Mouse (Mus musculus): ENCODE results near the gene Selenof. TPM values are rescaled to one million over a fixed set of nuclear protein-coding genes. Genes with fewer than 3 reads are reported as not detected.

Gene Selenof
- polyA plus RNA-seq, 1 experiment from 2014 or later, result 350 TPM

DNA sequence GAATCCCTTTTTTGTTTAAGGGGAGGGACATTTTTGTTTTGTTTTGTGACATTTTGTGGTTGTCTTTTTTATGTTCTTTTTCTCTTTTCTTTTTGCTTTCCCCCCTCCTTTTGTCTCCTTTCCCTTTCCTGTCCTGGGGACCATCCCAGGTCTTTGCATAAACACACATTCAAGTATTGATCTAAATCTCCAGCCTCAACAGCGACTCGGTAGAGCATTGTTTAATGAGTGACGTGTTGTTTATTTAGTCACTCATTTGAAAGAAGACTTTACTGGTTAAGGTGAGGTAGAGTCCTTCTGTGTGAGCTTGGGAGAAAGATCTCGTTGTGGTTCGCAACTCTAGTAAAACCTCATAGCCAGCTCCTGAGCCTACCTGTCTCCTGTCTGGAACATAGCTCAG lies 13.7 kb downstream of the Selenof start:
- WGBS (ENCODE audit: insufficient replicate concordance), result 69% methylated on average over 5 of the region's 5 CpGs
- no peaks in the 10 kb centered on the region for H3K27me3 ChIP-seq (ENCODE audit: control insufficient read depth, insufficient read depth, low read length)
- H3K27ac ChIP-seq (ENCODE audit: low read depth, low read length), result no peak overlapping the region

DNA sequence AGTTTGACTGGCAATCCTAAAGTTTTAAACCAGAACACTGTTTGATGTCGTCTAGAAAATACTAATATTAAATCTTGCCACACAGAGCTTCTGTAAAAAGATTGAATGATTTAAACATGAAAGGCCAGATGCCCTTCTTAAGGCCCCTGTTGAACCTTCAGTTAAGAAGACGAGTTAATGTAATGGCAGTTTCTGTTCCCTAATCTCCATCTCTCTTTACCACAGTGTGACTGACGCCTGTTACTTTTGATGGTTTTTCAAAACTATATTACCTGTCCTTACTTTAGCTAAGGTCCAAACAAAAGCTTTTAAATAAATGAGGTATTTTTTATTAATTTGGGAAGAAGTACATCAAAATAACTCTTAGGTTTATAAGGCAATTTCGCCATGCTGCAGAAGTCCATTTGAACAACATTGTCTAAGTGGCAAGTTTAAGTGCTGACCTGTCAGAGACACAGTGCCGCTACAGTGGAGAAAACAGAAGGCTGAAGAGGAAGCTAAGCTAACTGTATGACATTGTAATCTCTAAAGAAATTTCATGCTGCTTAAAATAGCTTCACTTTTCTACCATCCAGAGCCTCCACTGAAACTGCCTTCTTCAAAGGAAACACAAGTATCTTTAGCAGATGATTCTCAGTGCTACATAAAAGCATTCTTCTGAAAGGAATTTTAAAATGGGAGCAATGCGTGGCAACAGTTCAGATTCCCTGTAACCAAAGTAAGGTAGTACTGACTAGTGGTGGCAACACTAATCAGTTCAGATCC lies 14.9 kb downstream of the Selenof start:
- 0 out of 2 replicates have a peak, but pooled peaks have one; percentile 49 for ATAC-seq (replicated peaks; ENCODE audit: insufficient number of reproducible peaks, low FRiP score, low TSS enrichment)
- no peak overlapping the region for H3K9ac ChIP-seq (ENCODE audit: low read depth, low read length)
- no peaks in the 10 kb centered on the region for H3K27me3 ChIP-seq (ENCODE audit: control insufficient read depth, insufficient read depth, low read length)
- peaks cover 43% of the 10 kb centered on the region for H3K4me1 ChIP-seq (ENCODE audit: control insufficient read depth, insufficient read depth, low read length)
- no peak overlapping the region for H3K4me3 ChIP-seq (ENCODE audit: low read depth, low read length)
- 52% methylated on average over 6 of the region's 6 CpGs for WGBS (ENCODE audit: insufficient replicate concordance)
- peak overlapping the region; percentile 67 for H3K27ac ChIP-seq (ENCODE audit: low read depth, low read length)
- no peaks in the 10 kb centered on the region for H3K9me3 ChIP-seq (replicated peaks; ENCODE audit: control insufficient read depth, low read length)
- H3K36me3 ChIP-seq (ENCODE audit: control insufficient read depth, insufficient read depth, low read length), result 0 out of 2 replicates have a peak, but pooled peaks cover 5% of the 10 kb centered on the region
- H3K4me2 ChIP-seq, result peak overlapping the region; percentile 36

More for the DNA sequence above, 13.7 kb downstream of the Selenof start:
- H3K9me3 ChIP-seq (replicated peaks; ENCODE audit: control insufficient read depth, low read length), result no peaks in the 10 kb centered on the region
- no peak overlapping the region for H3K4me3 ChIP-seq (ENCODE audit: low read depth, low read length)
- no peak for ATAC-seq (replicated peaks; ENCODE audit: insufficient number of reproducible peaks, low FRiP score, low TSS enrichment)
- H3K9ac ChIP-seq (ENCODE audit: low read depth, low read length), result no peak overlapping the region
- H3K4me1 ChIP-seq (ENCODE audit: control insufficient read depth, insufficient read depth, low read length), result peaks cover 49% of the 10 kb centered on the region
- peaks cover 9% of the 10 kb centered on the region; the same call in 1 of the 2 replicates for H3K36me3 ChIP-seq (ENCODE audit: control insufficient read depth, insufficient read depth, low read length)
- no peak overlapping the region for H3K4me2 ChIP-seq

DNA sequence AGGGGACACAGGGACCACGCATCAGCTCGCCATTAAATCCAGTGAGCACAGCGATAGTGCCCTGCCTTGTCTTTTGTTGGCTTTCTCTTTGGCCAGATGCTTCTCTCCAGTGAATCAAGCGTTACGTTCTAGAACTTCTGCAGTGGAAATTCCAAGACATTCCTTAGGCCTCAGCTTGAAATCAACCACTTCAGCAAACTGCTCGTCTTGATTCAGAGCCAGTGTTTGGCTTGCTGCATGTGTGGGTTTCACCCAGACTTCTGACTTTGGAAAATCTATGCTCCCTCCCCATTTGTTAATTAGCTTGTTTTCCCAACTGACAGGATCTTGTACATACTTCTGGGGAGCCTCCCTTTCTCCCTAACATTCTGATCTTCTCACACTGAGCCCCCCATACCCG lies 16.6 kb downstream of the Selenof start:
- 84% methylated on average over 7 of the region's 7 CpGs for WGBS (ENCODE audit: insufficient replicate concordance)
- Histone ChIP-seq H3K27ac (ENCODE audit: low read depth, low read length) (no peak overlapping the region), H3K4me1 (ENCODE audit: control insufficient read depth, insufficient read depth, low read length) (peaks cover 37% of the 10 kb centered on the region), H3K4me3 (ENCODE audit: low read depth, low read length) (no peak overlapping the region), H3K9ac (ENCODE audit: low read depth, low read length) (no peak overlapping the region), H3K4me2 (no peak overlapping the region), H3K27me3 (ENCODE audit: control insufficient read depth, insufficient read depth, low read length) (no peaks in the 10 kb centered on the region), H3K36me3 (ENCODE audit: control insufficient read depth, insufficient read depth, low read length) (peaks cover 10% of the 10 kb centered on the region; the same call in 1 of the 2 replicates), H3K9me3 (replicated peaks; ENCODE audit: control insufficient read depth, low read length) (no peaks in the 10 kb centered on the region)
- ATAC-seq (replicated peaks; ENCODE audit: insufficient number of reproducible peaks, low FRiP score, low TSS enrichment), result no peak

DNA sequence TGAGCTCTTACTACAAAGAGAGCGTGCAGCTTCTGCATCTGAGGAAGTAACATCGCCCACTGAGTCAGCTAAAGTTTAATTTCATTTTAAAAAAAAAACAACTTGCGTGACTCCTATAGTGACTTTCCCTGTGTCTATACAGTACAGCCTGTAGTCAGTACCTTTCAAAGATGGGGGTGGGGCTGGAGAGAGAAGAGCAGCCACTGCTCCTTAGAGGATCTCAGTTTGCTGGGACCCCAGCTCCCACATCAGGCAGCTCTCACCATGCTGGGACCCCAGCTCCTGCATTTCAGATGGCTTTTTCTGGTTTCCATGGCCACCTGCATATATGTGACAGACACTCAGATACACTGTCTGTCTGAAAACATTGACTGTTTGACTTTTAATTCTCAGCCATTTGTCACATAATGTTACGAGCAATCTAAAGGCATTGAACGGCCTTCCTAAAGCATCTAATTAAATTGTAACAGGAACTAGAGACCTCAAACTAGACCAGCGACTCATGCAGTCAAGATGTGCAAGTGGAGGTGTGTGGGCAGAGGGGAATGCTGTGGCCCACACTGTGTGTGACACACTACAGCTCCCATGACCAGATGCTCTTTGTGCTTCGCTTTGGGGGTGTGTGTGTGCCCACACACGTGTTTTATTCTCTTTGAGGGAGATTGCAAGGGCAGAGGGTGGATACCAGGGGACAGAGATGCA lies 19.2 kb downstream of the Selenof start:
- H3K27ac ChIP-seq (ENCODE audit: low read depth, low read length), result no peak overlapping the region
- 90% methylated on average over 8 of the region's 8 CpGs for WGBS (ENCODE audit: insufficient replicate concordance)

DNA sequence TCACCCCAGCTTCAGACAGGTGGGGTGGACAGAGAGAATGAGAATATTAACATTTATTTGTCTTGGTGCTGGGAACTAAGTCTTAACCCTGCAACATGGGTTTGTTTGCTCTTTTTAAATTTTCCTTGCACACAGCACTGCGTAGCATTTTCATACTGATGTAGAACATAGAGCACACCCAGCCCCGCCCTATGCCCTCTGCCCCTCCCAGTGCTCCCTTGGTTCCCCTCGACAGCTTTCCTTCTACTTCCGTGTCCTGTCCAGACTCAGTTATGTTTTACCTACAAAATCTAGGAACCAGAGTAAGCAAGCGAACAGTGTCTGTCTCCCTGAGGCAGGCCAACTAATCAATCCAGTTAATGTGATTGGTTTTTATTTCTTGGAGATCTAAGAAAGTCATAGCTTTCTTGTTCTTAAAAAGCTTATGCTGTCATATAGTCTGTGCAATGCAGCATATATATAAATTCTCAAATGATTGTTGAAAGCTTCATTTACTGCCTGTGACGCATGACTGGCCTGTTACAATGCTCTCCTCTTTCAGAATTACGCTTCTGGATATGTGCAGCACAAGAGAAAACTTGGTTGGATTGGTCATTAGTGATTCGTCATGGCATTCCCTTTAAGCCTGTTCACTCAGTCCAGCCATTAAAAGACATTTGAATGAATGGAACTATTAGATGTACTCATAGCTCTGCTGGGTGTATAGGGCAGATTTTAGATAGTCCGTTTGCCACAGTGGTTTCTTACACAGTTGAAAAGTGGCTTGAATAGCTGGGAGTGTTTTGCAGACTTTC lies 23.1 kb downstream of the Selenof start:
- Histone ChIP-seq H3K9me3 (replicated peaks; ENCODE audit: control insufficient read depth, low read length) (no peaks in the 10 kb centered on the region), H3K4me2 (no peak overlapping the region), H3K27me3 (ENCODE audit: control insufficient read depth, insufficient read depth, low read length) (no peaks in the 10 kb centered on the region), H3K27ac (ENCODE audit: low read depth, low read length) (no peak overlapping the region), H3K4me1 (ENCODE audit: control insufficient read depth, insufficient read depth, low read length) (no peaks in the 10 kb centered on the region; the same call in 1 of the 2 replicates), H3K9ac (ENCODE audit: low read depth, low read length) (no peak overlapping the region), H3K4me3 (ENCODE audit: low read depth, low read length) (no peak overlapping the region), H3K36me3 (ENCODE audit: control insufficient read depth, insufficient read depth, low read length) (peaks cover 12% of the 10 kb centered on the region; the same call in 1 of the 2 replicates)
- 90% methylated on average over 9 of the region's 9 CpGs for WGBS (ENCODE audit: insufficient replicate concordance)
- ATAC-seq (replicated peaks; ENCODE audit: insufficient number of reproducible peaks, low FRiP score, low TSS enrichment), result no peak

More for the DNA sequence above, 19.2 kb downstream of the Selenof start:
- peaks cover 21% of the 10 kb centered on the region for H3K4me1 ChIP-seq (ENCODE audit: control insufficient read depth, insufficient read depth, low read length)
- no peaks in the 10 kb centered on the region for H3K9me3 ChIP-seq (replicated peaks; ENCODE audit: control insufficient read depth, low read length)
- no peak overlapping the region for H3K4me2 ChIP-seq
- no peaks in the 10 kb centered on the region for H3K27me3 ChIP-seq (ENCODE audit: control insufficient read depth, insufficient read depth, low read length)
- H3K4me3 ChIP-seq (ENCODE audit: low read depth, low read length), result no peak overlapping the region
- H3K36me3 ChIP-seq (ENCODE audit: control insufficient read depth, insufficient read depth, low read length), result peaks cover 10% of the 10 kb centered on the region; the same call in 1 of the 2 replicates
- ATAC-seq (replicated peaks; ENCODE audit: insufficient number of reproducible peaks, low FRiP score, low TSS enrichment), result no peak
- H3K9ac ChIP-seq (ENCODE audit: low read depth, low read length), result no peak overlapping the region

DNA sequence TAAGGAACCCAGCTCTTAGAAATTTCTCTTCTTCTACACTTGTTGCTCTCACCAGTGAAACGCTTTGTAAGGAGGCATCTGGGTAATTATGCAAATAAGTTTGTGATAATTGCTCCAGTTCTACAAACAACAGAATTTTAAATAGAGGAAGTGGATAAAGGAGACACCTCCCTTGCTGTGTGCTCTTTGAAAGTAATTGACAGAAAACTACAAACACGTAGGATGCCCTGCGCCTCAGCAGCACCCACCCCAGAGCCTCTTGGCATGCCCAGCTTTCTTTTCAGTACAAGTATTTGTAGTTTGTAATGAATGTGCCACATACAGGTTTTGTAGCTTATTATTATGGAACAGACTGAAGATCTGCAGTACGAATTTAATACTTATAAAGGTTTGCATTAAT lies 27.0 kb downstream of the Selenof start:
- Histone ChIP-seq H3K27ac (ENCODE audit: low read depth, low read length) (no peak overlapping the region), H3K4me2 (no peak overlapping the region), H3K4me3 (ENCODE audit: low read depth, low read length) (no peak overlapping the region), H3K9me3 (replicated peaks; ENCODE audit: control insufficient read depth, low read length) (no peaks in the 10 kb centered on the region), H3K9ac (ENCODE audit: low read depth, low read length) (no peak overlapping the region), H3K36me3 (ENCODE audit: control insufficient read depth, insufficient read depth, low read length) (peaks cover 5% of the 10 kb centered on the region; the same call in 1 of the 2 replicates), H3K4me1 (ENCODE audit: control insufficient read depth, insufficient read depth, low read length) (no peaks in the 10 kb centered on the region), H3K27me3 (ENCODE audit: control insufficient read depth, insufficient read depth, low read length) (no peaks in the 10 kb centered on the region)
- ATAC-seq (replicated peaks; ENCODE audit: insufficient number of reproducible peaks, low FRiP score, low TSS enrichment), result no peak
- whole genome bisulfite sequencing (ENCODE audit: insufficient replicate concordance), result 90% methylated on average over 4 of the region's 4 CpGs

DNA sequence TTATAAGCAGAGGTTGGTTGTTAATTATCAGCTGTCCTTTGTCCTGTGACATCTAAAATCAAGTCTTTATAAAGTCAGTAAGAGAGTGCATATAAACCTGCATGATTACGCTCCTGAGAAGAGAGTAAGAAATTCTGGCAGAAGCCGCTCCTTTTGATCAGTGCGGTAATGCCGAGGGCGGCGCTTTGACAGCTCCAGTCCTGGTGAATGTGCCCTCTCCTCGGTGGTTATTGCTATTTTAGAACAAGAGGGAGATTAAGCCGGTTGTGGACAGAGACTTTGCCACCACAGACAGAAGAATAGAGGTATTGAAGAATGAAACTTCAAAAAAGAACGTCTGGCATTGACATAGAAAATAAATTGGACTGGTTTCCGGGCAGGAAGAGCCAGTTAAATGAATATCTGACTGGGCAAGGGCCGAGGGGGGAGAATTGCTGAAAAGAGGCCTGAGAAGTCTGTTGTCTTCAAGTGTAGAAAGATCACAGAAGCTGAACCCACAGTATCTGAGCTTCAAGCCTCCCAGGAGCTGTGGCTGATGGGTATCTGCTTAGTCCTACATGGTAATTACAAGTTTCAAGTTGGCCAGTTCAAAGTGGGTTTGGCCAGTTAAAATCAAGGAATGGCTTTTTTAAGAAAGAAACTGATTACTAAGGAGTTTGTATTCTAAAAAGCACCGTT lies 27.8 kb downstream of the Selenof start:
- H3K4me2 ChIP-seq, result no peak overlapping the region
- H3K36me3 ChIP-seq (ENCODE audit: control insufficient read depth, insufficient read depth, low read length), result peaks cover 5% of the 10 kb centered on the region; the same call in 1 of the 2 replicates
- H3K9me3 ChIP-seq (replicated peaks; ENCODE audit: control insufficient read depth, low read length), result no peaks in the 10 kb centered on the region
- H3K4me1 ChIP-seq (ENCODE audit: control insufficient read depth, insufficient read depth, low read length), result peaks cover 3% of the 10 kb centered on the region; the same call in 1 of the 2 replicates
- H3K27ac ChIP-seq (ENCODE audit: low read depth, low read length), result no peak overlapping the region
- WGBS (ENCODE audit: insufficient replicate concordance), result 78% methylated on average over 12 of the region's 12 CpGs
- H3K27me3 ChIP-seq (ENCODE audit: control insufficient read depth, insufficient read depth, low read length), result no peaks in the 10 kb centered on the region
- no peak for ATAC-seq (replicated peaks; ENCODE audit: insufficient number of reproducible peaks, low FRiP score, low TSS enrichment)
- no peak overlapping the region for H3K4me3 ChIP-seq (ENCODE audit: low read depth, low read length)
- no peak overlapping the region for H3K9ac ChIP-seq (ENCODE audit: low read depth, low read length)

DNA sequence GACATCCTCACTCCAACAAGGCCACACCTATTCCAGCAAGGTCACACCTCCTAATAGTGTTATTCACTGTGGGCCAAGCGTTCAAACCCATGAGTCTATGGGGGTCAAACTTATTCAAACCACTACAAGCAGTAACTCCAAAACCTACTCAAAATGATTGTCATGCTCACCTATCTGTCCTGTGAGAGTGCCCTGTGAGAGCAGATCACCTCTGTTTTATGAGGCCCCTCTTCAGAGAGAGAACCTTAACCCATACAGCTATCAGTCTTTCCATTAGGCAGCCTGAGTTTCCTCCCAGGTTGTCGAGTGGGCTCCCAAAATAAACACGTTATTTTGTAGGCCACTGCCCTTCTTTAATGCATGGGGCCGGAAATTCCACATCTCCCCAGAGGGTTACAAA lies 32.3 kb downstream of the Selenof start:
- Histone ChIP-seq H3K27ac (ENCODE audit: low read depth, low read length) (no peak overlapping the region), H3K4me1 (ENCODE audit: control insufficient read depth, insufficient read depth, low read length) (peaks cover 9% of the 10 kb centered on the region), H3K27me3 (ENCODE audit: control insufficient read depth, insufficient read depth, low read length) (no peaks in the 10 kb centered on the region), H3K9ac (ENCODE audit: low read depth, low read length) (no peak overlapping the region), H3K9me3 (replicated peaks; ENCODE audit: control insufficient read depth, low read length) (no peaks in the 10 kb centered on the region), H3K36me3 (ENCODE audit: control insufficient read depth, insufficient read depth, low read length) (peaks cover 5% of the 10 kb centered on the region; the same call in 1 of the 2 replicates), H3K4me3 (ENCODE audit: low read depth, low read length) (no peak overlapping the region), H3K4me2 (no peak overlapping the region)
- no peak for ATAC-seq (replicated peaks; ENCODE audit: insufficient number of reproducible peaks, low FRiP score, low TSS enrichment)
- WGBS (ENCODE audit: insufficient replicate concordance), result 52% methylated on average over 4 of the region's 4 CpGs

All from heart, embryonic 11.5 days (tissue).